Mouse (Mus musculus) neutrophil, adult 83 days (primary cell): ENCODE results near the gene Dnajc10. TPM values are rescaled to one million over a fixed set of nuclear protein-coding genes. Genes with fewer than 3 reads are reported as not detected.

Source experiments
- total RNA-seq, 2 experiments: library from RNA; stranded (reverse); gene quantifications; one replicate each; pipeline ENCODE4 v1.2.4; 2023

Dnajc10 gene
- total RNA-seq, result 10 to 100 TPM; 37.8 to 41.0 TPM

DNA sequence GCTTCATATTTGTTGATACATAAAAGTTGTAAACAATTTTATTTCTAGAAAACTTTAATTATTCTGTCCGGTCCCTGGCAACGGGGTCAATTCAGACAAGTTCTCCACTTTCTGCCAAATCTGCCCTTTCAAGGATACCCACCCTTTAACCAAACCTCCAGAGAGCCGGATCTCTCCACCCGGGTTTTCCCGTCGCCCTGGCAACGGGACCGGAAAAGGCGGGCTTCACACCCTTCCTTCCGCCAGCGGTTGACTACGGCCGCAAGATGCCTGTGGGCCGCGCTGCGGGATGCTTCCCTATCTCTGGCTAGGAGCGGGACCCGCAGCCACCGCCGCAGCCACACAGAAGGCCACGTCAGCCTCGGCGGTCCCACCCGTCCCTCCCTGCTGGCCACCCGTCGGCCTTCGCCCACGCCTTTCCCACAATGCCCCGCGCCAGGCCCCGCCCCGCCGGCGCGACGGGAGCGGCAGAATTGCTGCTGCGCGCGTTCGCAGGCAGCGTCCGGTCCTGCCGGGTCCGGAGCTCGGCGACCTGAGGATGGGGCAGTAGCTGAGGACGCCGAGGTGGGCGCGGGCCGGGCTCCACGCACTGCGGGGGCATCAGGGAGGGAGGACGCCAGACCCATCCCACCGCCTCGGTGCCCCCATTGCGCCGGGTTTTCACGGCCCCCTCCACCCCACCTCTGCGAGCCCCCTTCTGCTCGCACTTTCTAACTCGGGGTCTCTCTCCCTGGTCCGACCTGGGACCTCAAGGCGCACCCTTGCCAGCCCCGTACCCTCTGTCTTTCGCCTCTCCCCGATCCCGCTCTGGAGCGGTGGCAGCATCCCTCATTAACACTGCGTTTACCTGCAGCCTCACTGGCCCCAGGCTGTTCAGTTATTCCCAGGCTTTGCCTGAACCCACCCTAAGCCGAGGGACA, at the start of gene Dnajc10:
Gene Dnajc10 (plus strand): TSS at position 225 of the 920 bp plus-strand sequence.

DNA sequence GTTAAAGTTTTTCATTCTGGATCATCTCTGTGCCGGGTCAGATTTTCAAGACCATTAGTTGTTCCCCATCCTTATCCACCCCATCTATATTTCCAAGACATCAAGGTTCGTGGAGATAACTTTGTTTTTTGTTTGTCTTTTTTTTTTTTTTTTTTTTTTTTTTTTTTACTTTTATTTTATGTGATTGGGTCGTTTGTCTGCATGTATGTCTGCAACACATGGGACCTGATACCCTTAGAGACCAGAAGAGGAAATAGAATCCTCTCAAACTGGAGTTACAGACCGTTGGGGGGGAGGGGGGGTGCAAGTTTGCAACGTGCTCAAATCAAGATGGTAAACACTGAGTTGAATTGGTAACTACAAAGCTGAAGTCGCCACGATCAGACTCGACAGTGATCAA, 23.1 kb upstream of the Dnajc10 start, which contains the start of gene Prdx6b:
Gene Prdx6b (plus strand): TSS at position 301 of the 400 bp plus-strand sequence.

Other genes with a start within 250 kb of the Dnajc10 start
- under 1 TPM in 1 of 2 experiments, not detected in 1; 0.09 TPM for gene Pde1a, start 186.0 kb upstream of the Dnajc10 start, total RNA-seq
- gene Prdx6b, start 23.0 kb upstream of the Dnajc10 start, total RNA-seq, result not detected
- gene Frzb, start 132.2 kb downstream of the Dnajc10 start, total RNA-seq, result under 1 TPM; 0.44 to 0.51 TPM